Mouse (Mus musculus) liver, adult 2 months (tissue): ENCODE results near the gene Il18r1.

Experiments
- CTCF ChIP-seq: fragments of 200-500 bp; IDR thresholded peaks from 2 replicates; pipeline ENCODE4 v1.5.1; 2011; ENCODE audit warnings: low read depth, low read length, control low read depth
- POLR2A ChIP-seq: fragments of 200-500 bp; IDR thresholded peaks from 2 replicates; pipeline ENCODE4 v1.6.1; 2011; ENCODE audit warnings: low read length, control low read depth; ENCODE audit not compliant: insufficient read depth; ENCODE audit errors: extremely low read depth

- TF ChIP-seq POLR2A (no peak), CTCF (no peak)
These were observed 72.2 kb downstream of the Il18r1 start for GRCm38 (mm10) chr1:40537577-40537976.
